Mouse (Mus musculus) midbrain, embryonic 16.5 days (tissue): ENCODE measurements at regions not wholly inside any gene's neighbourhood (a gene's known extent, or its start where the extent isn't known, plus 50 kb on each side); places are given as distances from the start of the nearest gene placed in this dataset.

Source experiments
- ATAC-seq: fragments of 200-750 bp; cut with Nextera tagmentation; 2 replicates; pipeline ENCODE4 v1.8.0; 2017; ENCODE audit warnings: moderate TSS enrichment
- H3K27ac ChIP-seq: fragments of 300-500 bp; sonication (generic); 2 replicates; pipeline ENCODE4 v1.5.1; 2014; ENCODE audit warnings: mild to moderate bottlenecking, low read length, mixed read lengths
- H3K27me3 ChIP-seq: fragments of 300-500 bp; sonication (generic); 2 replicates; pipeline ENCODE4 v1.6.1; 2014; ENCODE audit warnings: low read depth, low read length, mixed read lengths; ENCODE audit not compliant: control insufficient read depth, insufficient read depth
- H3K36me3 ChIP-seq: fragments of 300-500 bp; sonication (generic); 2 replicates; pipeline ENCODE4 v1.6.1; 2014; ENCODE audit warnings: mild to moderate bottlenecking, low read length, moderate library complexity, mixed read lengths; ENCODE audit not compliant: control insufficient read depth, insufficient read depth
- H3K4me1 ChIP-seq: fragments of 300-500 bp; sonication (generic); 2 replicates; pipeline ENCODE4 v1.6.1; 2014; ENCODE audit warnings: mild to moderate bottlenecking, low read length, mixed read lengths; ENCODE audit not compliant: control insufficient read depth, insufficient read depth
- H3K4me2 ChIP-seq: fragments of 300-500 bp; sonication (generic); 2 replicates; pipeline ENCODE4 v1.6.1; 2014; ENCODE audit warnings: mild to moderate bottlenecking, low read length, mixed read lengths
- H3K4me3 ChIP-seq: fragments of 300-500 bp; sonication (generic); 2 replicates; pipeline ENCODE4 v1.5.1; 2014; ENCODE audit warnings: low read depth, mild to moderate bottlenecking, low read length, moderate library complexity, mixed read lengths
- H3K9ac ChIP-seq: fragments of 300-500 bp; sonication (generic); 2 replicates; pipeline ENCODE4 v1.6.1; 2014; ENCODE audit warnings: low read depth, low read length, mixed read lengths
- H3K9me3 ChIP-seq: fragments of 300-500 bp; sonication (generic); replicated peaks from 2 replicates; pipeline ENCODE4 v1.6.1; 2014; ENCODE audit warnings: mild to moderate bottlenecking, low read length, mixed read lengths; ENCODE audit not compliant: control insufficient read depth, poor library complexity, severe bottlenecking
- WGBS: fragments of 180-500 bp; shearing (Covaris S2); extraction: QIAGEN DNeasy Blood & Tissue Kit; methylation state at CpG from one replicate; pipeline ENCODE4 v1.1.7; 2014; 5-methylcytosine and 5-hydroxymethylcytosine counted together

GRCm38 (mm10) chr1:186177019-186177418, 59.9 kb upstream of the Lyplal1 start:
- H3K27ac ChIP-seq, result no peak overlapping the region
- 69% methylated on average over 3 of the region's 3 CpGs for WGBS
- ATAC-seq, result no peak

GRCm38 (mm10) chr1:186173472-186174014, 56.4 kb upstream of the Lyplal1 start:
- Histone ChIP-seq H3K4me1 (no peaks in the 10 kb centered on the region; the same call in 1 of the 2 replicates), H3K27me3 (no peaks in the 10 kb centered on the region), H3K9me3 (no peaks in the 10 kb centered on the region; the same call in 1 of the 2 replicates), H3K27ac (no peak overlapping the region), H3K4me2 (no peak overlapping the region), H3K9ac (no peak overlapping the region), H3K36me3 (no peaks in the 10 kb centered on the region), H3K4me3 (no peak overlapping the region)
- no peak for ATAC-seq
- WGBS, result 89% methylated on average over 8 of the region's 8 CpGs

More at GRCm38 (mm10) chr1:186177019-186177418, 59.9 kb upstream of the Lyplal1 start:
- Histone ChIP-seq H3K4me1 (no peaks in the 10 kb centered on the region), H3K4me2 (no peak overlapping the region), H3K9ac (no peak overlapping the region), H3K4me3 (no peak overlapping the region), H3K36me3 (no peaks in the 10 kb centered on the region), H3K9me3 (no peaks in the 10 kb centered on the region; the same call in 1 of the 2 replicates), H3K27me3 (no peaks in the 10 kb centered on the region)

DNA sequence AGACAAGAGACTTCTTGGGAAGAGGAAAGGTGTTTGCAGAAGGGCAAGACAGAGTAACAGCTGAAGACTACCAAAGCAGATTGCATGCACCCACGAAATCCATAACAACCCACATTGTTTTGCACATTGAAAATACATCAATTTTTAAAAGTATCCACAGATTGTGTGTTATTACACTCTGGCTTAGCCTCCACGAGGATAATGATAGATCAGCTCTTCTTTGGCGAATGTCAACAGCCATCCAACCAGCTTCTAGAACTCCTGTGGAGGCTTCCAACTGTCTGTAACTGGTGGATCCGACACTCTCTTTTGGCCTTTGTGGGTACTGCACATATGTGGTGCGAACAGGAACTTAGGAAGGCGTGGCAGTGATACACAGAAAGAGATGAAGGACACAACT, 54.6 kb upstream of the Lyplal1 start:
- H3K27me3 ChIP-seq, result no peaks in the 10 kb centered on the region
- no peak overlapping the region for H3K4me3 ChIP-seq
- 86% methylated on average over 6 of the region's 6 CpGs for WGBS
- H3K36me3 ChIP-seq, result no peaks in the 10 kb centered on the region
- ATAC-seq, result no peak
- H3K9ac ChIP-seq, result no peak overlapping the region
- no peaks in the 10 kb centered on the region; the same call in 1 of the 2 replicates for H3K9me3 ChIP-seq
- no peak overlapping the region for H3K27ac ChIP-seq
- H3K4me2 ChIP-seq, result no peak overlapping the region
- H3K4me1 ChIP-seq, result no peaks in the 10 kb centered on the region; the same call in 1 of the 2 replicates
